Mouse (Mus musculus): ENCODE data around the gene Rtn2.

DNA sequence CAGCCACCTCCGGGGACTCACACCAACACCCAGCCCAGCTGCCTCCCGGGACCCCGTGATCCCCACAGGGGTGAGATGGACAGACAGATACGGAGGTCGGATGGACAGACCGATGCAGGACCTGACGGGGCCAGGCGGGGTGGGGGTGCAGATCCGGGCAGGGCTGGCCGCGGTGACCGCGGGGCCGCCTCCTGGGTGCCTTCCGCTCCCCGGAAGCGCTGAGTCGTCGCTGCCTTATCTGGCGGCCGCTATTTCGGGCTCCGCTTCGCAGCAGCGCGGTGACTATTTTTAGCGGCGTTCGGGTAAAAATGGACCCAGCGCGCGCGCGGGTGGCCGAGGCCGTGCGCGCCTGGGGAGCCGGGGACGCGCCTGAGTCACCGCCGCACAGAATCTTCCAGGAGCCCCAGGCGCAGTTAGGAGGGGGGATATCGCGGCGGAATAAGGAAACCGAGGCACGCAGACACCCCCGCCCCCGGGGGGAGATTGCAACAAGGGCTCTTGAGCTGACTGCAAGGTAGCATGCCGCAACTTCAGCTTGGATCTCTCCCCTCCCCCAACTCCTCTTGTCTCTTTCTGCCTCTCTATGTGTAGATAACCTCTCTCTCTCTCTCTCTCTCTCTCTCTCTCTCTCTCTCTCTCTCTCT is 50.4 kb downstream of the Rtn2 start:
- TF ChIP-seq POLR2A (IDR thresholded peaks at IDR 0.05; ENCODE audit: extremely low read depth, insufficient read depth, low read length) (no peak), CTCF (IDR thresholded peaks at IDR 0.05; ENCODE audit: low read depth, low read length) (no peak)
